Mouse (Mus musculus) G1E-ER4 (cell line): ENCODE results near the gene Arhgef28. TPM values are rescaled to one million over a fixed set of nuclear protein-coding genes. Genes with fewer than 3 reads are reported as not detected.

Experiments
- GATA1 ChIP-seq: IDR thresholded peaks from one replicate; pipeline ENCODE4 v1.8.0; 2012; ENCODE audit warnings: low read length, inconsistent platforms
- polyA plus RNA-seq: library from polyadenylated mRNA; stranded (reverse); fragments of >175 nt; gene quantifications from 2 replicates; pipeline ENCODE4 v1.2.3, GENCODE M21; 2012

Arhgef28 gene
- not detected in 2 replicates for polyA plus RNA-seq

DNA sequence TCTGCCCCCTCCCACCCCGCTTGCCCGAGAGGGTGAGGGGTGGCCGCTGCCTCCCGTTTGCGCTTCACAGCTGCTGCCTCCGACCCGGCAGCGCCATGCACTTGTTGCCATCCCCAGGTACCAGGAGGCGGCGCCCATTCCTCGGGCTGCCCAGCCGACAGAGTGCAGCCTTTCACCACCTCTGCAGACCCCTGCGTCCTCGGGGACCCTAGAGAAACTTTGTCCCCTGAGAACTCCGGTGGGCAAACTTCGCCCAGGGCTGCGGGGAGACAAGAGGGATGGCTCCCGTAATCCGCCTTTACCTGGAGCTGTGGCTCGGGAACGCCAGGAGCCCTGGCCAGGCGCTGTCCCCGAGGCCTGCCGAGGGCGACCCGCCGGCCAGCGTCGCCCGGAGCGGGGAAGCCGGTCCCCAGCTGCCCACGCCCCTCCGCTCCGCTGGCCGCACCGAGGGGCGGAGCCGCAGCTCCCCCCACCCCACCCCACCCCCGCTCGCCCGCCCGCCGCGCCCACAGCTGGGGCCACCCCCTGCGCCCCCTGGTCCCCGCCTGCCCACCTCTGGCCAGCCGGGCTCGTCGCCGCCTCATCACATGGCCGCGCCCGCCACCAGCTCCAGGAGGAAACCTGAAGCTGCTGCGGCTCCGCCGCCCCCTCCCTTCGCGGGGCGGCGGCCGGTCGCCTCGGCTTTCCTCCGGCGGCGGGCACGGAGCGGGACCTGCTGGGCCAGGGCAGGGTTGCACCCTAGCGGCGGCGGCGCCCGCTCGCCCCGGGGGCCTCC, at the start of gene Arhgef28:
TSS of gene Arhgef28 (minus strand) at position 669 of the 775 bp plus-strand sequence.
- TF ChIP-seq GATA1: no peak

DNA sequence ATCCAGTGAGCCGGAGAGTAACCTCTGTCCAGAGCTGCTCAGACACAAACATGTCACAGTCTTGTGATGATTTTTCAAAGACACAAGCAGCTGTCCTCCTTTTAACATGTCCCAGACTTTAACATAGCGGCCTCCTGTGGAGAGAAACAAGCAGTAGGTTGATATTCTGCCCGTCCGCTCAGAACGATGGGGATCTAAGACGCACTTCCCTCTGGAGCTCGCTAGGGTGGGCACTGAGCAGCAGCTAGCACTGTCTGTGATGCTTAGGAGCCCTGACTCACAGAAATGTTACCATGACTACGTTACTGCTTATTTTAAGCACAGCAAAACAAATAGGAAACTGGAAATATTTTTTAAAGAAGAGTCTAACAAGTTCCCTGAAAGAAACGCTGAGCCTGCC, 48.7 kb upstream of the Arhgef28 start:
- TF ChIP-seq GATA1: no peak

DNA sequence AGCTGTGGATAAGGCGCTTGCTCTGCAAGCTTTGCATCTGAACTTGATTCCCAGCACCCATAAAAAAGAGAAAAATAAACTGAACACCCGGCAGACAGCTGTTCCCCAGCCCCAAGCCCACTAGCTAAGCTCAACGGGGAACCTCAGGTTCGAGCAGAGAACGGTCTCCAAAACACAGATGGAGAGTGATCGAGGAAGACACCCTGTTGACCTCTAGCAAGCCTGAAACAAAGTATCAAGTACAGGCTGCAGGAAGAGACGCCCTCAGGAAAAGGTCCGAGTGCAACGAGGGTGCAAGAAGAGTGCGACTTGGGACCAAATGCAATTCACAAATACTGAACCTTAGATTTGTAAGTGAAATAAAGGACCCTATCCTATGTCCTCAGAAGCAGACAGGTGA, 43.4 kb upstream of the Arhgef28 start:
- no peak for TF ChIP-seq GATA1

DNA sequence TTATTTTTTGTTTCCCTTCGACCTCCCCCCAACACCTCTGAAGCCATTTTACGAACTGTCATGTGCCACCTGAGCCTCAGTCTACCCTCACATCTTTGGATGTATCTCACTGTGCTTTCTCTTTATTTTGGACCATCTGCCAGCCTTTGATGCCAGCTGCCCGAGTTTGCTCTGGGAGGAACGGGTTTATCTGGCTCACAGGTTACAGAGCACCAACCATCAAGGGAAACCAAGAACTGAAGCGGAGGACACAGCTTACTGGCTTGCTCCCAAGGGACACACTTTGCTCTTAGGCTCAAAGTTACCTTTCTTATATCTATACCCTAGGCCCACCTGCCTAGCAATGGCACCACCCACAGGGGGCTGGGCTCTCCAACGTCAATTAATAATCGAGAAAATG, 39.1 kb upstream of the Arhgef28 start:
- no peak for TF ChIP-seq GATA1

DNA sequence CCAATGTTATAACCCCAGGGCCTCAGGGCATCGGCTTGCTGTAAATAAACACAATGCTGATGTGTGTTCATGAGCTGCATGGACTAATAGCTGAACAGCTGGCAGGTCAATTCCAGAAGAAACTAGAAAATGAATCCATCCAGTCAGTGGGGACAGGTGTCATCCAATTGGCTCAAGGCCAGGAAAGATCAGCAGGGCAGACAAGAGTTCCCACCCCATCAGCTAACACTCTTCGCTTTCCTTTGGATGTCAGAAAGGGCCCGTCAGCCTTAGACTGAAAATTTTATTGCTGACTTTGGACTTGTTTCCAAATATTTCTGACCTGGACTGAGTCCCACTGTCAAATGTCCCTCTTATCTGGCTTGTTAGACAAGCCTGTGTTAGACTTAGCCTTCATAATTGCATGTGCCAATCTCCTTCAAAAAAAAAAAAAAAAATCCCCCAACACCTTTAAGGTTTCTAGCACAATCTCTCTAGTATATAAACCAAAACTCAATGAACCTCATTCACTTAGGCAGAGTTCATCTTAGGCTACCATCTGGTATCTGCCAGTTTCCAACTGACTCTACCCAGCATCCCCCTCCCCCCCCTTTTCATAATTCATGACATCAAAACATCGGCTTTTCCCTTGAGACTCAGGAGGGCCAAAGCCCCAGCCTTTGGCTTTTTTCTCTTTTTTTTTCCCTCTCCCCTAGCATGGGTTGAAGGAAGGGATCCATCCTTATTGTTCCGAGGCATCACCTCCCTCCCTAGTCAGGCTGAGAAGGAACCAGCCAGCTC, 38.5 kb upstream of the Arhgef28 start:
- no peak for TF ChIP-seq GATA1

DNA sequence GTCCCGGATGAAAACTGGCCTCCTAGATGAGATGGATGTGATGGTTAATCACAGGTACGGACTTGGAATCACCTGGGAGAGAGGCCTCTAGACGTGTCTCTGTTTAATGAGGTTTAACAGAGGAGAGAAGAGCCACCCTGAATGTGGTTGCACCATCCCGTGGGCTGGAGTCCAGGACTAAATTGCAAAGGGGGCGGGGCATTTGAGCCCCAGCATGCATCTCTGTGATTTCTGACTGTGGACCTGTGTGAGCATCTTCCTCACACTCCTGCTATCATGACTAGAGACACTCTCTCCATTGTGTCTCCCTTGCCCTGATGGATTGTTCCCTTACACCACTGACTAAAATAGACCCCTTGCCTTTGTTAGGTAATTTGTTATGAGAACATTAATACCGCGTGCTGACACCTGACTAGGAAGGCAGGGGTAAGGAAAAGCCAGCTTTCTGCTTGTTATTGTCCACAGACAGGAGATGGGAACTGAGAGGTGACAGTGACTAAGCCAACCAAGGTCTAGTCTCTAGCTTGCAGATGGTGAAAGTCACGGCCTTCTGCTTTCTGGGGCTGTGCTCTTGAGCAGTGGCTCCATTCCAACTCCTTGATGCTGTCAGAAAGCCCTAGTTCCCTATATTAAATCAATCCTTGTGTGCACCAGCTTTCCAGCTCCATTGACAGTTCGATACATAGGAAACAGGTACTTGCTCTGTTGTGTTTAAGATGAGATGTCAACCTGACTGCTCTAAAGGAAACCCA, 35.5 kb upstream of the Arhgef28 start:
- no peak for TF ChIP-seq GATA1

DNA sequence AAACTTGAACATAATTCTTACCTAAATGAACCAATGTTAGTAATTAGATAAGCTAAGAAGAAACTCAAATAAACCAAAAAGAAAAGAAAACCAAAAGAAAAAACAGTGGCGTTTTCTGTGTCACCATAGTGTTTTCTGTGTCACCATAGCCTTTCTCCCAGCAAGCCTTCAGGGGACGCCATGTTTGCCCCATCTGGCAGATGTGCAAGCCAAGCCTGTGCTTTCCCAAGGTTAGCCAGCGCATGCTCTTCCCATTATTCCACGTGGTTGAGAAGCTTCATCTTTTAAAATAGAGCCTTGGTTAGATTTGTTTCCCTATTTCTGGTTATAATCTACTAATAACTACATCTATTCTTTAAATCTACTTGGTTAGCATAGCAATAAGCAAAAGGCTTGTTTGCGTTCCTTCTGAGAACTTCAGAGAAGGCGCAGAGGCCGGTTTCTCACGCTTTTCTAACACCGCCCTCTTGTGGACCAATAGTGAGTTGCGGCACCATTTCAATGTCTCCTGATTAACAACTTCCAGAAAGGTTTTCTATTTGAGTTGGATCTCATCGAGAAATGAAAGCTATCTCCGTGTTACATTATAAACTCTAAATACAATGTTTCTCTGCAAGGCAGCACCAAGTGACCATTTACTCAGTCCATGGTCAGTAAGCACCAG, 33.9 kb upstream of the Arhgef28 start:
- no peak for TF ChIP-seq GATA1

DNA sequence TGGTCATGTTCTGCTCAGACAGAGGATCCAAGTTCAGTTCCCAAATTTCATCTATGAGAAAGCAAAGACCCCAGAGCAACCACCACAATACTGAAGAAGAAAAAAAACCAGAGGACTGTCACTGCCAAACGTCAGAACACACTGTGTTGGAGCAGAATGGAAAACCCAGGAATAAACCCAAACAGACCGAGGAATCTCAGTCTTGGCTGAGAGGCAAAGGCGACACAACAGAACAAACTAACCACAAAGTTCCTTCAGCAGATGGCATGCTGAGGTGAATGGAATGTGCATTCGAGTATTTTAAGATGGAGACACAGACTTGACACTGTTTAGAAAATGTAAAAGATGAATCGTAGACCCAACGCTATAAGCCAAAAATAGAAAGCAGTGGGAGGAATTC, 29.2 kb upstream of the Arhgef28 start:
- no peak for TF ChIP-seq GATA1

DNA sequence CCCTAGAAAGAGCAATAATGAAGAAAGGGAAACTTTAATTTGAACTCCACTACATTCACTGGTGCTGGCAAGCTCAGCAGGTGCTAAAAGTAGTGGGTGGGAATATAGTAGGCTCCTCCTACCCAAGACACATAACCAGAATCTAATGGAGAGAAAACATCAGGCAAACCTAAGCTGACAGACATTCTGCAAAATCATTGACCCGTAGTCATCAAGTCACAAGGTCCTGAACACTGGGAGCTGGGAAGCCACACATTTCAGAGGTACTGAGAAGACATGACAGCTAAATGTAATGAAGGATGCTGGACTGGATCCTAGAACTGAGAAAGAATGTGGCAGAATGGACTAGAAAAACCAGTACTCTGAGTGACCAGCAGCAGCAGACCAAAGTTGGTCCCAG, 24.3 kb upstream of the Arhgef28 start:
- TF ChIP-seq GATA1: no peak

DNA sequence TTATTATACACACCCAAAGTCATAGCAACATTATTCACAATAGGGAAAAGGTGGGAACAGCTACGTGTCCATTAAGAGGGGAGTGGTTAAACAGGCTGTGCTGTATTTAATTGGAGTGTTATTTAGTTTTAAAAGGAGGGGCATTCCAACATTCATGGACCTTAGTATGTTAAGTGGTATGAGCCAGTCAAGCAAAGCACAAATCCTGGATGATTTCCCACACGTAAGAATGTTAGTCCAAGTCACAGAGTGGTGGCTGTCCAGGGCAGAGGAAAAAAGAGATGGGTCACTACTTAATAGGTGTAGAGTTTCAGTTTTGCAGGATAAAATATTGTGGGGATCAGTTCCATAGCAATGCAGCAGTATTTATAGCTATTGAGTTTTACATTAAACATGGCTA, 20.0 kb upstream of the Arhgef28 start:
- TF ChIP-seq GATA1: no peak

DNA sequence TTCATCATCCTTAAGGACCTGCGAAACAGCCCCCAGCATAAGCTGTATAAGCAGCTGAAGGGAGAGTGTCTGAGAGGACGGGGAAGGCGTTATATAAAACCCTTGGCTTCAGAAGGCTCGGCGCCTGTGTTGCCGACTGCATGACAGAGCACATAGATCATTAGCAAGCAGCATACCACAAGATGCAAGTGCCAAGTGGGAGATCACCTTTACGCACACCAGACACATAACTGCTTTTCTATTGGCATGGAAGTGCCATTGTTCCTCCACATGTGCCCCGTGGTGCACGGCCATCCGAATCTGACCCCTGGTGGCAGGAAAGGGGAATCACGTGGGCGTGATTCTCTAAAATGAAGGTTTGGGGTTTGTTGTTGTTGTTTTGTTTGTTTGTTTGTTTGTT, 16.6 kb upstream of the Arhgef28 start:
- no peak for TF ChIP-seq GATA1

DNA sequence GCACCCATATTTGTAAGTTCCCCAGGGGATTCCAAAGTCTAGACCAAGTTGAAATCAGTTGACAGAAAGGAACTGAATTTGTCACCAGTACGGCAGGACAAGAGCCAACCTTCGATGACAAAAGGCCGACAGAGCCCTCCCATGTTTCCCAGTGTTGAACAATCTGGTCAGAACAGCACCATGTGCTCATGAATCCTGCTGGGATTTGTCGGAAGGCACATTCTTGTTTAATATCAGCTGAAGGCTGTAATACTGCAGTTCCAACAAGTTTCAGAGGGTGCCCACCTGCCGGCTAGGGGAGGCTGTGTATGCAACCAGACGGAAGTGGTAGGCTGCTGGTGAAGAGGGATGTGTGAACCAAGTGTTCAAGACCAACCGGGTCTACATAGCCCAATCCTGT, 3.9 kb upstream of the Arhgef28 start:
- TF ChIP-seq GATA1: no peak

DNA sequence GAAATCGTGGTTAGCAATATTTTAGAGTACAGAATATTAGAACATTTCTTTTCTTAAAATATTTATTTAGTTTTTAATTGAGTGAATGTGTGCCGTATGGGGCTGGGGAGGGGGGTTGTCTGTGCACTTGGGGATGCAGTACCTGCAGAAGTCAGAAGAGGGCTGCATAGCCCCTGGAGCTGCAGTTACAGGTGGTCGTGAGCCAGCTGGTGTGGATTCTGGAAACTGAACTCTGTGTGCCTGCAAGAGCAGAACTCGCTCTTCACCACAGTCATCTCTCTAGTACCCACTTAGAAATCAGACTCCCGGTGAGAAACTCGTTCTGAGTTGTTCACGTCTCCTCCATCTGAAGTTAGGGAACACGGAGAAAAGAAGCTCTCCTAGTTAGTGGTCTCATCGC, 2.6 kb upstream of the Arhgef28 start:
- no peak for TF ChIP-seq GATA1

DNA sequence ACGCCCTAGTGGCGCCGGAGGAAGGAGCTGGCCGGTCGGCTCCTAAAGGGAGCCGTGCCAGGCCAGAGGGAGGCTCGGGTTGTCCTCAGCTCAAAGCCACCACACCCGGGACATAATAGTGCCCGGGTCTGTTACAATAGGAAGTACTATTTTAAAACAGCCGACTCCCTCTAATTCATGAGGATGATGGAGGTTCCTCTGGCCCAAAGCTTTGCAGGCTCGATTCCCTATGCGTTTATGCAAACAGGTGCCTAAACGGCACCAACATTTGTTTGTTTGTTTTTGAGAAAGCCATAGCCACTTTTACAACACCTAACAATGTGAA, 269 bp upstream of the Arhgef28 start:
- TF ChIP-seq GATA1: no peak

DNA sequence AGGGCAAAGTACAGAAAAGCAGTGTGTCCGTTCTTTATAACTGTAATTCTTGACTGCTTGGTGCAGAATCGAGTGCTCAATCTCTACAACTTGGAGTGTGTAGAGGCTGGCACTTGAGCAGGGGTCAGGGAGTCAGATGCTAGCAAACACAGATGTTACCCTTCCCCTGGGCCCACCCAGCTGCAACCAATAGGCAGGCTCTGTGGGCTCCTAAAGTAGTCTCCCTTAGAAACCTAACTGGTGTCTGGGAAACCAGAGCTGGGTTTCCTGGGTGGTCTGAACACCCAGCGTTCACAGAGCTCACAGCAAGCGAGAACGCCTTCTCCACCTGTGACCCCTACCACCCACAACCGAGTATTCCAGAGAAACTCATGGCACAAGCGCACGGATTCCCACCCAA, 1.1 kb downstream of the Arhgef28 start:
- TF ChIP-seq GATA1: no peak

DNA sequence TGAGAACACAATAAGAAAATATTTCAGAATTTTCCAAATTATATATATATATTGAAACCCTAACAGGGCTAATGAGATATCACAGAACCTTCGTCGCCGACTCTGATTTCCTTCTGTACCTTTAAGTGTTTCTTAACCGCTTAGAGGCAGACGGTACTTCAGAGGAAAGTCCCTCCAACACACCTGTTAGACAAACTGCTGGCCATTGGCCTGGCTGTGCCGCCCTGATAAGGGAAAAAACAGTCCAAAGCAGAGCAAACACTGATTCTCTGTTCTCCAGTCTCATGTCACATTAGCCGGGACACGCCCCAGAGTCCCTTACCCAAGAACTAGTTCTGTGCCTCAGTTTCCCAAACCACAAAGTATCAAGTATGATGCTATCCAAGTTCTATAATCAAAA, 1.9 kb downstream of the Arhgef28 start:
- TF ChIP-seq GATA1: no peak
